Mouse (Mus musculus) thymus, postnatal 36 days (tissue): ENCODE measurements around the gene Rxra.
A peak's percentile ranks its signal among the peaks of the same experiment; 100 is the strongest.

Source experiments
- DNase-seq, 2 experiments: peaks; one replicate each; pipeline ENCODE4 v3.0.0; 2022; ENCODE audit warnings: mixed read lengths in 2 of 2

The Rxra gene

DNA sequence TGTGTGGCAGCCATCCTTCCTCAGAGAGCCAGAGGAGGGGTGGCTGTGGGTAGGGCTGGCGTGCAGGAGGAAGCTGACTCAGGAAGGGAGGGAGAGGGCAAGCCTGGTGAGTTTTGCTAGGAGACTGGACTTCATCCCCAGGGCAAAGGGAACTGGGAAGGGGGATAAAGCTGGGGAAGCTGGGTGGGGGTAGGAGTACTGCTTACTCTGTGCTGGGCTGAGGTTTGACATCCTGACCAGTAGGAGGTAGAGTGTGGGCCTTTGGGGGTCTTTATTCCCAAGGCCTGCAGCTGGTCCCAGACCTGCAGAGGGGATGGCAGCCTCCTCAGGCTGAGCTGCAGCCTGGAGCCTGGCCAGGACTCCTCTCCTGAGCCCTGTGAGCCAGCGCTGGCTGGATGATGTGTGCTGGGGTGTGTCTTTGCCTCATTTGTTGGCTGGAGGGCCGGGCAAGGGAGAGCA, 4.6 kb upstream of the Rxra start:
- no peak for DNase-seq

GRCm38 (mm10) chr2:27676478-27677325, 462 bp downstream of the Rxra start:
- peak; percentile 50 to 64 for DNase-seq

DNA sequence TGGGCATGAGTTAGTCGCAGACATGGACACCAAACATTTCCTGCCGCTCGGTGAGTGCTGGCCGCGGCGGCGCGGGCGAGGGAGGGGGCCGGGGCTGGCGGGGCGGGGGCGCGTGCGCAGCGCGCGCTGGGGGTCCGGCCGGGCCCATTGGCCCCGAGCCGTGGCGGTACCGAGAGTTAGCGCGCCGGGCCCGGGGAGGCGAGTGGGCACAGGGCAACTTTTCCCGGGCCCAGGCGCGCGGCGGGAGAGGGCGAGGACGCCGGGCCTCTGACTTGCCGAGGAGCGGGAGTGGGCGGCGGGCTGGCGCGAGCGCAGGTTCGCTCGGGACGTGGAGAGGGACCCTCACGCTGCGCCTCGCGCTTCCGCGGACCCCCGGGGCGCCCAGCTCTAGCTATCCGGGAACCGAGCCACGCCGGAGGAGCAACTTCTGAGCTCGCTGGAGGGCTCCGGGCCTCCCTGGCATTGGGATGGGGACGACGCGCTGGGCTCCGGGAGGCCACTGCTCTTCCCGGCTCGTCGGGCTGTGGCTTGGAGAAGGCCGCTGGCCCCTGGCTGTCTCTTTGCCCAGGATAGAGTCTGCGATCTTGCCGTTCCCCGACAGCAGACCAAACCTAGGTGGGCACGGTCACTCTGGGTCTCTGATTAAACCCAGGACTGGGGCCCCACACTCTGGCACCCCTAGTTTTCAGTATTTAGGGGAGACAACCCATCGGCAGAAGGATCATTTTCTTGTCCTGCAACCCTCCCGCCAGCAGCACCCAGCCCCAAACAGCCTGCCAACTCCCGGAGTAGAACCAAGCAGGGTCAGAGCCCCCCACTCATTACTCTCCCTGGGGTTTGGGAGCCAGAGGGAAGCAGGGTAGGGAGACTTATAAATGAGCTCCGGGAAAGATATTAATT, 1.4 kb downstream of the Rxra start:
- DNase-seq, result peak; percentile 22 to 47

GRCm38 (mm10) chr2:27678331-27678730, 2.1 kb downstream of the Rxra start:
- DNase-seq, result no peak

GRCm38 (mm10) chr2:27678836-27679480, 2.7 kb downstream of the Rxra start:
- no peak for DNase-seq

DNA sequence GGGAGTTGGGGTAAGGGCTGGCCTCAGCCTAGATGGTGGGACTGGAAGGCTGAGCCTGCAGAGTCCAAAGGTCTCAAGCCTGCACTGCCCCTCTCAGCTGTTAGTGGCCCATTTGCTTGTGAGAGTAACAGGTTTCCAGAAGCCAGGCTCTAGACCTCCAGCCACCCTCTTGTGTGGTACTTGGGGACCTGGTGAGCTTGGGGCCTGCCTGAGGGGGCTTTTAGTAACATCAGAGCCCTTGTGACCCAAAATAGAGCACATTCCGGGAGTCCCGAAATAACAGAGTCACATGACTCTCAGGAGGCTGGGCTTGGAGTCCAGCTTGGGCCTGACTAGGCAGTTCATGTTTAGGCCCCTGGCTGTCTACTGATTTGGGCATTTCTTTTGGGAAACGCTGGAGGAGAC, 3.4 kb downstream of the Rxra start:
- no peak for DNase-seq

DNA sequence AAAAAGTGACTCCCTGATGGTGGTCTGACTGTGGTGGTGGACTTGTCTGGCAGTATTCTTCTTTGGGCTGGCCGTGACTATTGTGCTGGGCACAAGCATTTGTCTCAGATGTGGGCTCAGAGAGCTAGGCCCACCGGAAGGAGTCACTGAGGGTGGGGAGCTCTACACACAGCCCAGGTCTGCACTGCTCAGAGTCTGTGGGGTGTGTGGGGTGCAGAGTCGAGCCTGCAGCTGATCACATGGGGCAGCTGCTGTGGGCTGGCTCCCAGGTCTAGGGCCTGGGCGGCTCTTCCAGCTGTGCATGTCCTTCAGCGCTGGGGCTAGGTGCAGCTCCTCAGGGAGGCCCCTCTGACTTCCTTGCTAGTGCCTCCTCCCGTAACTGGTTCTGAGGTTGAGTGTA, 3.8 kb downstream of the Rxra start:
- DNase-seq, result no peak

- DNase-seq, result no peak
Observed at GRCm38 (mm10) chr2:27680595-27680994, 4.4 kb downstream of the Rxra start.

- DNase-seq, result no peak
Observed at GRCm38 (mm10) chr2:27681426-27681825, 5.2 kb downstream of the Rxra start.

GRCm38 (mm10) chr2:27682096-27682495, 5.9 kb downstream of the Rxra start:
- DNase-seq, result no peak

DNA sequence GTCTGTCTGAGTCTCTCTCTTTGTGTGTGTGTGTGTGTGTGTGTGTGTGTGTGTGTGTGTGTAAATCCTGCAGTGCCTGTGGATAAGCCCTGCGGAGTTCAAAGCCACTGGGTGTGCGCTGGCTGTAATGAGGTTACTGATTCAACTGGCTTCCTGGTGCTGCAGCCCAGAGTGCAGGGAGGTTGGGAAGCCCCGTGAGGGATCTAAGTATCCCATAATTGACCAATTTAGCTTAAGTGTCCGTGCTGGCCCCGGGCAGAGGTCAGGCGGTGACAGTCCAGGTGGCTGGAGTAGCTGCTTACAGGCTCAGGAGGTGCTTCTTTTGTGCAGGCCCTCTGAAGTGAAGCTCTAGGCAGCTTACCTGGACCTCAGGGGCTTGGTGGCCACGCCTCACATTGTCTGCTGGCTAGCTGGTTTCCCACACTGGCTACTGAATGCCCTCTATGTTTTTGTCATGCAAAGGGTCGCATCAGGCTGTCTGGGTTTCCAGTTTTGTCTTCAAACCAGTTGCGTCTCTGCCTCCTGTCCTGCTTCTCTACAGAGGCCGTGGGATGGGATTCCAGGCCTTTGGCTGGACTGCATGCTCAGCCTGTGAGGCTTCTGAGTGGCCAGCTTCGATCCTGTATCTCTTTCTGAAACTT, 7.9 kb downstream of the Rxra start:
- no peak for DNase-seq

DNA sequence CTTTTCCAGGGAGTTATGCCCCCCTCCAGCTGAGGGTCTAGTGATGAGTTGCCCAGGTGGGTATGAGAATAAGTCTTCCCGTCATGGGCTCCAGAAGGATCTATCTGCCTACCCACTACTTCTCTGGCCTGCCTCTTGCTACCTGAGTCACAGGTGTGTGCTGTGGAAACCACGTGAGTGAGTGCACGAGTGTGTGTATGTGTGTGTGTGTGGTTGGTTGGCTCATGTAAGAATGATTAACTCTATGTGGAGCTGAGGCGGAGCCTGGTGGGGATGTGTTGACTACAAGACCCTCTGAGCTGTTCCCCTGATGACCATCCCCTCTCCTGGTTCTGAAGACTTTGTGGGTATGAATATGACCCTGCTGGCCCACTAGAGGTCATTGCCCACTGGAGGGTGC, 9.7 kb downstream of the Rxra start:
- DNase-seq, result no peak

- no peak for DNase-seq
Observed at GRCm38 (mm10) chr2:27686335-27686734, 10.1 kb downstream of the Rxra start.

DNA sequence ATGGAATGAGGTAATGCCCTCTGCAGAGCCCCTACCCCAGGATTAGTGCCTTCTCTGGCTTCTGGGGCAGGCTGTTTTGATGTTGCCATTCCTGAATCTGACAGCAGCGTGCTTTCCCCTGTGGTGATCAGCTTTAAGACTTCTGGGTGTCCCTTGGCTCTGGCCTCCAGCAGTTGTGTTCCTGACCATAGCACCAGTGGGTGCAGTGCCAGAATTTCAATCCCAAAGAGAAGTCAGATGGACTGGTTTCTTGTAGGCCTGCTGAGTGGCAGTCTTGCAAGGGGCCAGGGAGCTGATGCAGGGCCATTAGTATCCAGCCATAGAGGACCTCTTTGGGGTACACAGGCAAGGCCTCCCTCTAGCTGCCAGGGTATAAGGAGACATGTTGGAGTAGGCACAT, 10.8 kb downstream of the Rxra start:
- DNase-seq, result no peak

- no peak for DNase-seq
Observed at GRCm38 (mm10) chr2:27687973-27688372, 11.7 kb downstream of the Rxra start.

DNA sequence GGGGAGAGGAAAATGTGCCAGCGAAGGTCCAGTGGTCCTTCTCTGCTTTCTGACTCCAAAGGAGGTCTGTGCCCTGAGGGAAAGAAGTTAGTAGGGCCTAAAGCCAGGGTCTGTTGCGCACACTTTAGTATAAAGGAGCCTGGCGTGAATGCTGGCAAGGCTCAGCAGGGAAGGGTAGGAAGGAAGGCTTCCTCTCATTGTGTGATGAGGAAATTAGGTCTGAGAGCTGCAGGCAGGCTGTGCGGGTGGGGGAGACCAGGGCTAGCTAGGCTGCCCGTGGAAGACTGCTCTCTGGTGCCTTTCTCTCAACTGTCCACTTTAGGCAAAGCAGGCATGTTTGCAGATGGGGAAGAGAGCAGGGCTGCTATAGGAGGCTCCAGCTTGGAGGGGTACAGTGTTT, 14.5 kb downstream of the Rxra start:
- no peak for DNase-seq

- DNase-seq, result no peak
Observed at GRCm38 (mm10) chr2:27691139-27691720, 15.0 kb downstream of the Rxra start.

DNA sequence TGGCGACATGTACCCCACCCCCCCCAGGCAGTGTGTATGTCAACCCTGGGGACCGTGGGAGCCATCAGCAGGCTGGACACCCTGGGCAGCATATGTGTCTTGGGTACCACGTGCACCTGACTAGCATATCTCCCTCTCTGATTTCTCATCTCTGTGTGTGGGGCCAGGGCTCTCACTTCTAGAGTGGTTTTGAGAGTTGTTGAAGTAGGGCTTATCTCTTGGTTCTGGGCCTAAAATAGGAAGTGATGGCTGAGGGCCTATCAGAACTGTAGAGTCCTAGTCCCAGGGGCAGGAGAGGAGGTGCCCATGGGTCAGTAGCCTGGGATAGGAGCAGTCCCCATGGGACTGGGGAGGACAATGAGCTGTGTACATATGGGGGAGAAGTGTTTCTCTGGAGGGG, 16.4 kb downstream of the Rxra start:
- DNase-seq, result no peak

DNA sequence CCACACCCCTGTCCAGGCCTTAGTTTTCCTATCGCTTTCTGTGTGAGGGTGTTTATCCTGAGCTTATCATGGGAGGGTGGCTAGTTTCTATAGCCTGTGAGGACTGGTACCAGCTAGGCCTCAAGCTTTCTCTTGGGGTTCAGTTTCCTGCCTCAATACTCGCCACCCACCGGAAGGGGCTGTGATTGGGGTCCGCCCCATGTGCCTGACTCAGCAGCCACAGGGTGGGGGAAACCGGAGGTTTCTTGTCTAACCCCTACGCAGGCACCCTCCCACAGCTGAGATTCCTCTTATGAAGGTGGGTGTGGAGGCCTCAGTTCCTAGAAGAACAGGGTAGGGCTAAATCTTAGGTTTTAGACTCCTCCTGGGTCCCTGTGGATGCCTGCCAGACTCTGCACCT, 17.4 kb downstream of the Rxra start:
- peak; percentile 62 to 72 for DNase-seq

DNA sequence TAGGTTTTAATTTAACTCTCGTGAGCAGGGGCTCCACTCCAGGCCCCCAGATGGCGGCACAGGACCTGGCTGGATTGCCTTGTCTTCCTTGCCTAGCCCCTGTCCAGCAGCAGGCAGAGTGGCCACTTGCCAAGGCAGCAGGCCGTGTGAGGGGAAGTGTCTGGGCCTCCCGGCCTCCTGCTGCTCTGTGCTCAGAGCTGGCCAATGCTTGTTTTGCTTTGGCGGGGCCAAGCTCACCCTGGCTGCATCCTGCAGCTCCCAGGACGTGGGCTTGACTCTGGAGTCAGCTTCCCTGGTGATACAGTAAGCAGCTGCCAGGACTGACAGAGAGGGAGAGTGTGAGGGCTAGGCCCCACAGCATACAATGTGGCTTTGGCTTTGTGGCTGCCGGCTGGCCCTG, 23.3 kb downstream of the Rxra start:
- no peak for DNase-seq

- DNase-seq, result no peak
Observed at GRCm38 (mm10) chr2:27702283-27702682, 26.0 kb downstream of the Rxra start.

DNA sequence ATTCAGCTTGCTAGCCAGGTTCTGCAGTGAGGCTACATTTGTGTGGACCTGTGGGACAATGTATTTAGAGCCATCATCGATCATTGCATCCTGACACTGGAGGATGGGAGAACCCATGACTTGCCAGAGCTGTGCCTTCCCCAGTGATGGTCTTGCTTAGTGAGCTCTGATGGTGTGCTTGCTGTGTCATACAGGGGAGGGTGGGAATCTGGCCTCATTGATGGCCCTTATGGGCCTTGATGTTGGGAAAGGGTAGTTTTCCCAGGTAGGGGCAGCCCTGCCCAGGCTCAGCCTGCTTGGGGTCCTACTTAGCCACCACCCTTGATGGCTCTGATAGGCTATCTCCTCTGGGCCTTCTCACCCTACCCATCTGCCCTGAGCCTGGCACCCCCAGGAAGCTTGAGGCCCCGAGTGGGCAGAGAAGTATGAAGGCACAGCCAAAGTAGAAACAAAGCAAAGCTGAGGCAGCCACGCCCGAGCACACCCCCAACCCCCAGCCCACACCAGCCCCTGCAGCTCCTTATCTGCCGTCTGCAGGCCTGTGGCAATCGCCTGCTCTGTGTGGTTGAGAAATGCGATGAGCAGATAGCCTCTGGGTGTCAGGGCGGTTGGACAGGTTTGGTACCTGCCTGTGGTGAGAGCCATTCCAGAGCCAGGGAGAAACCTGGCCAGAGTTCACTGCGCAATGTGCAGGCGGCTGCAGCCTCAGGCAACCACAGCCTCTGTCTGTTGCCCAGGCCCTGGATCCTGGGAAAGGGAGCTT, 26.8 kb downstream of the Rxra start:
- DNase-seq, result no peak
